ENCODE assay signal across 11 mouse cellular contexts in the genomic region with DNA sequence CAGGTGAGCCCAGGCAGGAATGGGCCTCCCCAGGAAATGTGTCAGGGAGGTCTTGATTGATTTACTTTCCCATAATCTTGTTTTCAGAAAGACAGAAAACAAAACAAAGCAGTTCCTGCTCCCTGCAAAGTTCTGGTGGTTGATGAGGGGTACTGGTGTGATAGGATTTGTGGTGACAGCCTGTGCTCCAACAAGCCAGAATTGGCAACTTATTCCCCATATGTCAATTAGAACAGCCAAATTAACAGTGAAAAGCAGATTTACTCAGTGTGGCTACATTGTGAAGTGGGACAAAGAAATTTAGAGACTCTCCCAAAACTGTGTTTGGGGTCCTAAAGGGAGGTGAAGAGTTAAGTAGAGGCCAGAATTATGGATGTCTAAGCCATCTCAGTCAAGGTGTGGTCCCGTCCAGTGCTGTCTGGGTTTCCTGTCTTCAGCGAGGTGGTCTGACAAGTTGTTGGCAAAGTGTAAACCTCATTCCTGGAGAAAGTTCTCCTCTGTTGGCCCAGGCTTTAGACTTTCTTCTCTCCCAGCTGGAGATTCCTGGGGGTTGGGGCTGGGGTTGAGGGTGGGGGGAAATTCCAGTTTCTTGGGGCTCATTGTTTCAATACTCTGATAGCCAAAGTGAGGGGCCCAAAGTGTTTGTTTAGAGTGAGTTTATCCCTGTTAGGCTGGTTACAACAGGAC. TPM values are rescaled to one million over a fixed set of nuclear protein-coding genes. Genes with fewer than 3 reads are reported as not detected.
DNase-seq lines count a peak whose midpoint lies in the region; ATAC-seq lines count a peak whose summit lies in the region.
"Had no signal": no experiment of that assay in that cellular context is flagged by ENCODE, and none has a peak within 500 bp of the region (broad histone marks: within the 10 kb centered on the region; RNA-seq: fewer than 3 reads in every experiment).

No protein-coding gene starts in this region.

- WGBS in kidney, embryonic 15.5 days: 30% methylated on average over 2 of the region's 2 CpGs
- WGBS in embryonic facial prominence, embryonic 10.5 days: 35% methylated on average over 2 of the region's 2 CpGs
- WGBS in embryonic facial prominence, embryonic 15.5 days: 25% methylated on average over 2 of the region's 2 CpGs
- 24% methylated on average over 2 of the region's 2 CpGs for WGBS in limb, embryonic 13.5 days

- peak overlapping the region; percentile 51; the same call in 1 of the 2 replicates for H3K27ac ChIP-seq in kidney, embryonic 15.5 days
- peak overlapping the region; percentile 75 for H3K27ac ChIP-seq in embryonic facial prominence, embryonic 10.5 days (replicated peaks)
- peak overlapping the region; percentile 67 for H3K27ac ChIP-seq in embryonic facial prominence, embryonic 15.5 days (replicated peaks)
- peak overlapping the region; percentile 67; the same call in 1 of the 2 replicates for H3K27ac ChIP-seq in limb, embryonic 13.5 days

- H3K4me2 ChIP-seq in kidney, embryonic 15.5 days: no peak overlapping the region
- no peak overlapping the region for H3K4me2 ChIP-seq in embryonic facial prominence, embryonic 15.5 days (replicated peaks)
- H3K4me2 ChIP-seq in limb, embryonic 13.5 days (replicated peaks): no peak overlapping the region; the same call in 1 of the 2 replicates

- no peak overlapping the region for H3K4me3 ChIP-seq in kidney, embryonic 15.5 days (replicated peaks)
- no peak overlapping the region for H3K4me3 ChIP-seq in embryonic facial prominence, embryonic 10.5 days
- no peak overlapping the region for H3K4me3 ChIP-seq in embryonic facial prominence, embryonic 15.5 days (replicated peaks)
- H3K4me3 ChIP-seq in limb, embryonic 13.5 days: no peak overlapping the region
- H3K4me3 ChIP-seq: megakaryocyte, embryonic 14.5 days had no signal

- peaks cover under 1% of the 10 kb centered on the region; the same call in 1 of the 2 replicates for H3K36me3 ChIP-seq in kidney, embryonic 15.5 days
- H3K36me3 ChIP-seq in embryonic facial prominence, embryonic 10.5 days (replicated peaks): no peaks in the 10 kb centered on the region
- H3K36me3 ChIP-seq in embryonic facial prominence, embryonic 15.5 days: no peaks in the 10 kb centered on the region
- H3K36me3 ChIP-seq in limb, embryonic 13.5 days: no peaks in the 10 kb centered on the region; the same call in 1 of the 2 replicates

- H3K9ac ChIP-seq in kidney, embryonic 15.5 days: no peak overlapping the region
- no peak overlapping the region for H3K9ac ChIP-seq in embryonic facial prominence, embryonic 15.5 days
- no peak overlapping the region for H3K9ac ChIP-seq in limb, embryonic 13.5 days

- no peak for DNase-seq in kidney, postnatal 14 days
- no peak for DNase-seq in embryonic facial prominence, embryonic 10.5 days (ENCODE audit: low spot score)
- no peak for DNase-seq in cerebellum, postnatal 14 days
- DNase-seq in spleen, adult 18-20 months: no peak
- DNase-seq: cerebellum, adult 2 months; kidney, adult 18-20 months; thymus, postnatal 36 days had no signal

- no peaks in the 10 kb centered on the region for H3K9me3 ChIP-seq in kidney, embryonic 15.5 days (replicated peaks)
- no peaks in the 10 kb centered on the region for H3K9me3 ChIP-seq in embryonic facial prominence, embryonic 10.5 days
- H3K9me3 ChIP-seq in embryonic facial prominence, embryonic 15.5 days (replicated peaks): no peaks in the 10 kb centered on the region
- no peaks in the 10 kb centered on the region for H3K9me3 ChIP-seq in limb, embryonic 13.5 days
- H3K9me3 ChIP-seq: megakaryocyte, embryonic 14.5 days had no signal

- ATAC-seq in kidney, embryonic 15.5 days (replicated peaks; ENCODE audit: low FRiP score): 0 out of 2 replicates have a peak, but pooled peaks have one; percentile 29
- ATAC-seq in embryonic facial prominence, embryonic 15.5 days (ENCODE audit: insufficient number of reproducible peaks, low FRiP score, low TSS enrichment, low read depth): peak; percentile 31; the same call in 1 of the 2 replicates
- peak; percentile 42; the same call in 1 of the 2 replicates for ATAC-seq in limb, embryonic 13.5 days (ENCODE audit: low FRiP score, low read depth)

- no peaks in the 10 kb centered on the region for H3K27me3 ChIP-seq in kidney, embryonic 15.5 days
- no peaks in the 10 kb centered on the region for H3K27me3 ChIP-seq in embryonic facial prominence, embryonic 10.5 days (replicated peaks; ENCODE audit: low read depth, poor library complexity, severe bottlenecking)
- H3K27me3 ChIP-seq in embryonic facial prominence, embryonic 15.5 days: no peaks in the 10 kb centered on the region
- H3K27me3 ChIP-seq in limb, embryonic 13.5 days: no peaks in the 10 kb centered on the region
- H3K27me3 ChIP-seq: megakaryocyte, embryonic 14.5 days had no signal

- peaks cover 14% of the 10 kb centered on the region for H3K4me1 ChIP-seq in kidney, embryonic 15.5 days
- H3K4me1 ChIP-seq in embryonic facial prominence, embryonic 10.5 days: peaks cover 15% of the 10 kb centered on the region
- peaks cover 19% of the 10 kb centered on the region for H3K4me1 ChIP-seq in embryonic facial prominence, embryonic 15.5 days
- peaks cover 16% of the 10 kb centered on the region for H3K4me1 ChIP-seq in limb, embryonic 13.5 days

RNA-seq across cellular contexts. Expression of a gene that starts 18.7 kb away (rescaled TPM):
- polyA plus RNA-seq in kidney, embryonic 15.5 days (2015; fragmentation: Nextera tagmentation; extraction: Ambion mirVana): 15.5 and 17.1 TPM in 2 replicates
- 9.7 and 12.1 TPM in 2 replicates for polyA plus RNA-seq in embryonic facial prominence, embryonic 10.5 days (2016; fragmentation: Nextera tagmentation; extraction: Ambion mirVana)
- polyA plus RNA-seq in embryonic facial prominence, embryonic 15.5 days (2015; fragmentation: Nextera tagmentation; extraction: Ambion mirVana): 20.9 and 22.3 TPM in 2 replicates
- polyA plus RNA-seq in limb, embryonic 13.5 days (2015; fragmentation: Nextera tagmentation; extraction: Ambion mirVana): 15.0 and 16.0 TPM in 2 replicates
